11 mouse cellular contexts compared by ENCODE assay signal in the genomic region with DNA sequence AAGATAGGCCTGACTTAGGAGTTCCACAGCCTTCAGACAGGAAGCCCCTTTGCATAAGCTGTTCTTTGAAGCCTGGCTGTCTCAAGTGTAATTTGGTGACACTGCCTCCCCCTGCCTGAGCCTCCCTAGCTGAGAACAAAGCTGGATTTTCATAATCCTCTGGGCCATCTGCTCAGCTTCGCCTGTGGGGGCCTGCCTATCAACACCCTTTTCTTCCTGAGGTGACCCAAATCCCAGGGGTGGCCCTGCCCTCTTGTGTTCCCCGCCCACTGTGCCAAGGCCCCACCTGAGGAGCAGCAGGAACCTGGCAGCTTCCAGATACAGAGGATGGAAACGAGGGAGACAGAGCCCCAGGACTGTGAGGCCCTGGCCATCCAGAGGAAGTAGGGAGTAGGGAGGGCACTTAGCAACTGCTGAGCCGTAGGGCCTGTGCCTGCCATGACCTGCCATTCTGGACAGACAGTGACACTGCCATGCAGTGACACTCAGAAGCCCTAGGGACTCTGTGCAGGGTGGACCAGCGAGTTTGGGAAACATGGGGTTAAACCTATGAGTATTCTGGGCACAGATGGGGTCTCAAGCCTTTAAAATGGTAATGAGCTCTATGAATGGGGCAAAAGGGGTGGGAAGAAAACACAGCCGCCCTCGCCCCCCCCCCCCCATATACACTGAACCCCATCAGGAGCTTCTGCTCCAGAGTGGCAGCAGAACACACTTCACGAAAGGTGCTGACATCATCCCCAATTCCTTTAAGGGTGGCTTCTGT. TPM values are rescaled to one million over a fixed set of nuclear protein-coding genes. Genes with fewer than 3 reads are reported as not detected.
DNase-seq lines count a peak whose midpoint lies in the region; ATAC-seq lines count a peak whose summit lies in the region.
"Had no signal": no experiment of that assay in that cellular context is flagged by ENCODE, and none has a peak within 500 bp of the region (broad histone marks: within the 10 kb centered on the region; RNA-seq: fewer than 3 reads in every experiment).

No protein-coding gene starts in this region.

- no peaks in the 10 kb centered on the region; the same call in 1 of the 2 replicates for H3K36me3 ChIP-seq in neural tube, embryonic 11.5 days (ENCODE audit: control insufficient read depth, insufficient read depth, low read length)
- H3K36me3 ChIP-seq in hindbrain, embryonic 14.5 days (replicated peaks; ENCODE audit: control insufficient read depth, insufficient read depth), result no peaks in the 10 kb centered on the region
- peaks cover 14% of the 10 kb centered on the region for H3K36me3 ChIP-seq in midbrain, embryonic 14.5 days (ENCODE audit: control insufficient read depth, insufficient read depth, low read length)

- H3K4me2 ChIP-seq in neural tube, embryonic 11.5 days (ENCODE audit: low read depth), result no peak overlapping the region
- no peak overlapping the region for H3K4me2 ChIP-seq in hindbrain, embryonic 14.5 days (replicated peaks)
- 0 out of 2 replicates have a peak overlapping the region, but pooled peaks have one; percentile 11 for H3K4me2 ChIP-seq in midbrain, embryonic 14.5 days (ENCODE audit: low read length)
- H3K4me2 ChIP-seq: lung, embryonic 15.5 days had no signal

- peak; percentile 67 for ATAC-seq in neural tube, embryonic 11.5 days (ENCODE audit: insufficient read depth, low FRiP score, low TSS enrichment)
- peak; percentile 69 for ATAC-seq in hindbrain, embryonic 14.5 days (ENCODE audit: low FRiP score)
- ATAC-seq in midbrain, embryonic 14.5 days (ENCODE audit: low FRiP score, low TSS enrichment), result peak; percentile 67

- H3K4me1 ChIP-seq in neural tube, embryonic 11.5 days (ENCODE audit: control insufficient read depth, insufficient read depth, low read length), result peaks cover 13% of the 10 kb centered on the region
- H3K4me1 ChIP-seq in hindbrain, embryonic 14.5 days (replicated peaks; ENCODE audit: control insufficient read depth, insufficient read depth, low read length), result peaks cover 11% of the 10 kb centered on the region; the same call in 1 of the 2 replicates
- peaks cover 27% of the 10 kb centered on the region for H3K4me1 ChIP-seq in midbrain, embryonic 14.5 days (ENCODE audit: control insufficient read depth, insufficient read depth, low read length)

- no peak overlapping the region; the same call in 1 of the 2 replicates for H3K9ac ChIP-seq in neural tube, embryonic 11.5 days (ENCODE audit: low read length)
- no peak overlapping the region for H3K9ac ChIP-seq in hindbrain, embryonic 14.5 days
- no peak overlapping the region for H3K9ac ChIP-seq in midbrain, embryonic 14.5 days (replicated peaks; ENCODE audit: low read length)
- H3K9ac ChIP-seq: lung, embryonic 15.5 days had no signal

- H3K27me3 ChIP-seq in neural tube, embryonic 11.5 days (ENCODE audit: control insufficient read depth, insufficient read depth, low read length), result no peaks in the 10 kb centered on the region
- H3K27me3 ChIP-seq in hindbrain, embryonic 14.5 days (ENCODE audit: control insufficient read depth, insufficient read depth, low read length), result no peaks in the 10 kb centered on the region
- no peaks in the 10 kb centered on the region for H3K27me3 ChIP-seq in midbrain, embryonic 14.5 days (ENCODE audit: control insufficient read depth, insufficient read depth, low read length)
- H3K27me3 ChIP-seq: lung, embryonic 15.5 days had no signal

- H3K27ac ChIP-seq in neural tube, embryonic 11.5 days (ENCODE audit: low read depth, low read length), result peak overlapping the region; percentile 17; the same call in 1 of the 2 replicates
- peak overlapping the region; percentile 38; the same call in 1 of the 2 replicates for H3K27ac ChIP-seq in hindbrain, embryonic 14.5 days
- H3K27ac ChIP-seq in midbrain, embryonic 14.5 days (replicated peaks; ENCODE audit: low read depth, low read length), result peak overlapping the region; percentile 75
- H3K27ac ChIP-seq: lung, embryonic 15.5 days had no signal

- H3K9me3 ChIP-seq in neural tube, embryonic 11.5 days (ENCODE audit: control insufficient read depth, low read length), result no peaks in the 10 kb centered on the region
- H3K9me3 ChIP-seq in hindbrain, embryonic 14.5 days (ENCODE audit: control insufficient read depth, low read length), result no peaks in the 10 kb centered on the region
- H3K9me3 ChIP-seq in midbrain, embryonic 14.5 days (ENCODE audit: control insufficient read depth, low read length), result no peaks in the 10 kb centered on the region
- H3K9me3 ChIP-seq: lung, embryonic 15.5 days had no signal

- no peak overlapping the region for H3K4me3 ChIP-seq in neural tube, embryonic 11.5 days (ENCODE audit: low read depth, low read length)
- no peak overlapping the region for H3K4me3 ChIP-seq in hindbrain, embryonic 14.5 days (replicated peaks; ENCODE audit: low read length)
- no peak overlapping the region for H3K4me3 ChIP-seq in midbrain, embryonic 14.5 days (replicated peaks; ENCODE audit: low read depth, low read length)
- H3K4me3 ChIP-seq: lung, embryonic 15.5 days had no signal

- DNase-seq in neural tube, embryonic 11.5 days (ENCODE audit: low spot score), result no peak
- DNase-seq in neural tube, embryonic 10.5 days (ENCODE audit: extremely low spot score, low spot score), result no peak
- no peak for DNase-seq in hindbrain, embryonic 14.5 days (ENCODE audit: low spot score)
- peak; percentile 79 for DNase-seq in midbrain, embryonic 14.5 days
- peak; percentile 55 to 69 for DNase-seq in thymus, postnatal 36 days
- no peak for DNase-seq in layer of hippocampus, postnatal 36 days
- DNase-seq in right cerebral cortex, postnatal 10 days (ENCODE audit: low spot score in 2 of 2), result no peak
- DNase-seq in right cerebral cortex, postnatal 14 days, result no peak
- DNase-seq: cerebellum, adult 8-10 months had no signal

- WGBS in neural tube, embryonic 11.5 days, result 32% methylated on average over 8 of the region's 8 CpGs
- 17% methylated on average over 8 of the region's 8 CpGs for WGBS in hindbrain, embryonic 14.5 days
- WGBS in midbrain, embryonic 14.5 days, result 5% methylated on average over 8 of the region's 8 CpGs

RNA-seq across cellular contexts. Expression of a gene that starts 13.8 kb away (rescaled TPM):
- polyA plus RNA-seq in neural tube, embryonic 11.5 days (2014; fragmentation: Nextera tagmentation; extraction: Ambion mirVana), result 6.0 and 6.9 TPM in 2 replicates
- polyA plus RNA-seq in hindbrain, embryonic 14.5 days (2014; fragmentation: Nextera tagmentation; extraction: Ambion mirVana), result 3.9 and 4.6 TPM in 2 replicates
- 3.0 and 6.1 TPM in 2 replicates for polyA plus RNA-seq in midbrain, embryonic 14.5 days (2014; fragmentation: Nextera tagmentation; extraction: Ambion mirVana)
- total RNA-seq in layer of hippocampus, postnatal 36 days (2021), result 1 to 10 TPM; 2.8 to 3.0 TPM

RNA-seq across cellular contexts. Expression of a gene that starts 27.1 kb away (rescaled TPM):
- polyA plus RNA-seq in neural tube, embryonic 11.5 days (2014; fragmentation: Nextera tagmentation; extraction: Ambion mirVana), result not detected in 2 replicates
- polyA plus RNA-seq in hindbrain, embryonic 14.5 days (2014; fragmentation: Nextera tagmentation; extraction: Ambion mirVana), result not detected in 2 replicates
- not detected in 2 replicates for polyA plus RNA-seq in midbrain, embryonic 14.5 days (2014; fragmentation: Nextera tagmentation; extraction: Ambion mirVana)
- total RNA-seq in layer of hippocampus, postnatal 36 days (2021), result not detected
- polyA plus RNA-seq: lung, embryonic 15.5 days; stomach, embryonic 14.5 days had no signal

RNA-seq across cellular contexts. Expression of a gene that starts 33.3 kb away (rescaled TPM):
- polyA plus RNA-seq in neural tube, embryonic 11.5 days (2014; fragmentation: Nextera tagmentation; extraction: Ambion mirVana), result not detected in 2 replicates
- not detected in 2 replicates for polyA plus RNA-seq in hindbrain, embryonic 14.5 days (2014; fragmentation: Nextera tagmentation; extraction: Ambion mirVana)
- not detected in 2 replicates for polyA plus RNA-seq in midbrain, embryonic 14.5 days (2014; fragmentation: Nextera tagmentation; extraction: Ambion mirVana)
- total RNA-seq in layer of hippocampus, postnatal 36 days (2021), result not detected
- polyA plus RNA-seq: lung, embryonic 15.5 days; stomach, embryonic 14.5 days had no signal

RNA-seq across cellular contexts. Expression of a gene that starts 44.9 kb away (rescaled TPM):
- not detected in 2 replicates for polyA plus RNA-seq in neural tube, embryonic 11.5 days (2014; fragmentation: Nextera tagmentation; extraction: Ambion mirVana)
- not detected in 2 replicates for polyA plus RNA-seq in hindbrain, embryonic 14.5 days (2014; fragmentation: Nextera tagmentation; extraction: Ambion mirVana)
- polyA plus RNA-seq in midbrain, embryonic 14.5 days (2014; fragmentation: Nextera tagmentation; extraction: Ambion mirVana), result not detected in 2 replicates
- total RNA-seq in layer of hippocampus, postnatal 36 days (2021), result not detected
- polyA plus RNA-seq: lung, embryonic 15.5 days; stomach, embryonic 14.5 days had no signal

Comparison
In these comparisons a context has a peak if more than half of its experiments do, and no peak if none do; other contexts are left out.
1. DNase-seq: peak in midbrain, embryonic 14.5 days (single experiment) and thymus, postnatal 36 days (2 of 2); none in neural tube, embryonic 11.5 days (single experiment), neural tube, embryonic 10.5 days (single experiment), hindbrain, embryonic 14.5 days (single experiment), layer of hippocampus, postnatal 36 days (0 of 2), right cerebral cortex, postnatal 10 days (0 of 2) and right cerebral cortex, postnatal 14 days (single experiment).
2. H3K27ac ChIP-seq: peak in every context shown above with its lines; median percentile 75 in midbrain, embryonic 14.5 days; 38 in hindbrain, embryonic 14.5 days; 17 in neural tube, embryonic 11.5 days.
3. Peak in every context shown above with its lines, with median percentiles within 50 percentile points of each other: ATAC-seq.